Mouse (Mus musculus) cerebellum, adult 9-10 months (tissue): ENCODE data around the gene Nfkbib.
A peak's percentile ranks its signal among the peaks of the same experiment; 100 is the strongest.

Experiments used
- DNase-seq: peaks from one replicate; pipeline ENCODE4 v3.0.0; 2022

The Nfkbib gene

GRCm38 (mm10) chr7:28796562-28796975 lies 29.3 kb upstream of the Nfkbib start:
- DNase-seq: peak; percentile 86

GRCm38 (mm10) chr7:28795832-28796231 lies 28.5 kb upstream of the Nfkbib start:
- DNase-seq: no peak

GRCm38 (mm10) chr7:28794496-28794895 lies 27.2 kb upstream of the Nfkbib start:
- DNase-seq: no peak

GRCm38 (mm10) chr7:28793834-28794233 lies 26.5 kb upstream of the Nfkbib start:
- DNase-seq: no peak

GRCm38 (mm10) chr7:28792391-28793185 lies 25.3 kb upstream of the Nfkbib start:
- no peak for DNase-seq

- no peak for DNase-seq
Observed at GRCm38 (mm10) chr7:28791706-28792105, 24.4 kb upstream of the Nfkbib start.

- DNase-seq: no peak
Observed at GRCm38 (mm10) chr7:28790066-28790806, 22.9 kb upstream of the Nfkbib start.

- no peak for DNase-seq
Observed at GRCm38 (mm10) chr7:28789235-28789634, 21.9 kb upstream of the Nfkbib start.

- DNase-seq: no peak
Observed at GRCm38 (mm10) chr7:28788307-28789195, 21.2 kb upstream of the Nfkbib start, which contains the start of gene Rinl. Gene Rinl (plus strand): TSS chr7:28788969.

- no peak for DNase-seq
Observed at GRCm38 (mm10) chr7:28787884-28788283, 20.6 kb upstream of the Nfkbib start.

- no peak for DNase-seq
Observed at GRCm38 (mm10) chr7:28785161-28785560, 17.8 kb upstream of the Nfkbib start.

- DNase-seq: no peak
Observed at GRCm38 (mm10) chr7:28781261-28781663, 13.9 kb upstream of the Nfkbib start.

GRCm38 (mm10) chr7:28780857-28781256 lies 13.5 kb upstream of the Nfkbib start:
- no peak for DNase-seq

- DNase-seq: peak; percentile 93
Observed at GRCm38 (mm10) chr7:28780067-28780658, 12.9 kb upstream of the Nfkbib start.

- no peak for DNase-seq
Observed at GRCm38 (mm10) chr7:28778825-28779224, 11.5 kb upstream of the Nfkbib start.

GRCm38 (mm10) chr7:28775129-28775528 lies 7.8 kb upstream of the Nfkbib start:
- DNase-seq: no peak

GRCm38 (mm10) chr7:28774164-28774563 lies 6.9 kb upstream of the Nfkbib start:
- no peak for DNase-seq

- no peak for DNase-seq
Observed at GRCm38 (mm10) chr7:28773163-28773562, 5.9 kb upstream of the Nfkbib start.

- no peak for DNase-seq
Observed at GRCm38 (mm10) chr7:28771867-28772266, 4.6 kb upstream of the Nfkbib start.

GRCm38 (mm10) chr7:28770309-28770708 lies 3.0 kb upstream of the Nfkbib start:
- no peak for DNase-seq

GRCm38 (mm10) chr7:28769414-28769958 lies 2.2 kb upstream of the Nfkbib start:
- no peak for DNase-seq

GRCm38 (mm10) chr7:28766910-28767309 lies 402 bp downstream of the Nfkbib start:
- no peak for DNase-seq
